Mouse (Mus musculus) neural tube, embryonic 13.5 days (tissue): Measurements from ENCODE around the gene Chst8. TPM values are rescaled to one million over a fixed set of nuclear protein-coding genes. Genes with fewer than 3 reads are reported as not detected.

Experiments used
- ATAC-seq: fragments of 200-750 bp; cut with Nextera tagmentation; 2 replicates; pipeline ENCODE4 v1.8.0; 2017; ENCODE audit warnings: low read depth, mild to moderate bottlenecking, moderate TSS enrichment, moderate library complexity
- H3K27ac ChIP-seq: fragments of 300-500 bp; sonication (generic); replicated peaks from 2 replicates; pipeline ENCODE4 v1.5.1; 2015; ENCODE audit warnings: moderate library complexity, mild to moderate bottlenecking, inconsistent platforms
- H3K27me3 ChIP-seq: fragments of 300-500 bp; sonication (generic); 2 replicates; pipeline ENCODE4 v1.6.1; 2015; ENCODE audit warnings: mild to moderate bottlenecking, inconsistent platforms
- H3K36me3 ChIP-seq: fragments of 300-500 bp; sonication (generic); 2 replicates; pipeline ENCODE4 v1.6.1; 2015; ENCODE audit warnings: mild to moderate bottlenecking, inconsistent platforms
- H3K4me1 ChIP-seq: fragments of 300-500 bp; sonication (generic); replicated peaks from 2 replicates; pipeline ENCODE4 v1.6.1; 2015; ENCODE audit warnings: inconsistent platforms
- H3K4me2 ChIP-seq: fragments of 300-500 bp; sonication (generic); 2 replicates; pipeline ENCODE4 v1.6.1; 2015; ENCODE audit warnings: inconsistent platforms, mild to moderate bottlenecking, moderate library complexity
- H3K4me3 ChIP-seq: fragments of 300-500 bp; sonication (generic); 2 replicates; pipeline ENCODE4 v1.5.1; 2015; ENCODE audit warnings: mild to moderate bottlenecking, inconsistent platforms
- H3K9ac ChIP-seq: fragments of 300-500 bp; sonication (generic); 2 replicates; pipeline ENCODE4 v1.6.1; 2015; ENCODE audit warnings: moderate library complexity, mild to moderate bottlenecking, inconsistent platforms
- H3K9me3 ChIP-seq: fragments of 300-500 bp; sonication (generic); 2 replicates; pipeline ENCODE4 v1.6.1; 2016; ENCODE audit warnings: inconsistent platforms
- WGBS: fragments of 180-500 bp; shearing (Covaris S2); methylation state at CpG from one replicate; pipeline ENCODE4 v1.1.7; 2015; 5-methylcytosine and 5-hydroxymethylcytosine counted together
- polyA plus RNA-seq: library from polyadenylated mRNA; unstranded; fragments of >200 nt; fragmentation: Nextera tagmentation; extraction: Ambion mirVana; gene quantifications from 2 replicates; pipeline ENCODE4 v1.2.1, GENCODE M21; 2015

Chst8 gene
- polyA plus RNA-seq, 1 experiment from 2014 or later, result 42.1 TPM

GRCm38 (mm10) chr7:34698221-34698620 is 114.3 kb downstream of the Chst8 start:
- H3K9ac ChIP-seq, result no peak overlapping the region
- H3K4me2 ChIP-seq, result no peak overlapping the region
- no peaks in the 10 kb centered on the region for H3K9me3 ChIP-seq
- ATAC-seq, result no peak
- H3K36me3 ChIP-seq, result no peaks in the 10 kb centered on the region
- no peaks in the 10 kb centered on the region; the same call in 1 of the 2 replicates for H3K27me3 ChIP-seq
- H3K4me3 ChIP-seq, result no peak overlapping the region
- peaks cover 45% of the 10 kb centered on the region for H3K4me1 ChIP-seq
- 48% methylated on average over 9 of the region's 9 CpGs for WGBS
- peak overlapping the region; percentile 81; the same call in 1 of the 2 replicates for H3K27ac ChIP-seq

- H3K4me2 ChIP-seq, result no peak overlapping the region
- H3K4me1 ChIP-seq, result peaks cover 60% of the 10 kb centered on the region
- no peaks in the 10 kb centered on the region for H3K36me3 ChIP-seq
- H3K27me3 ChIP-seq, result no peaks in the 10 kb centered on the region
- no peak overlapping the region for H3K4me3 ChIP-seq
- H3K9ac ChIP-seq, result no peak overlapping the region
- ATAC-seq, result no peak
- peak overlapping the region; percentile 81 for H3K27ac ChIP-seq
- no peaks in the 10 kb centered on the region for H3K9me3 ChIP-seq
- WGBS, result 37% methylated on average over 9 of the region's 9 CpGs
Measured at GRCm38 (mm10) chr7:34696086-34696485, 116.4 kb downstream of the Chst8 start.

GRCm38 (mm10) chr7:34694898-34695297 is 117.6 kb downstream of the Chst8 start:
- no peak for ATAC-seq
- H3K4me3 ChIP-seq, result no peak overlapping the region
- no peaks in the 10 kb centered on the region for H3K36me3 ChIP-seq
- WGBS, result 30% methylated on average over 9 of the region's 9 CpGs
- no peaks in the 10 kb centered on the region for H3K27me3 ChIP-seq
- peaks cover 72% of the 10 kb centered on the region for H3K4me1 ChIP-seq
- H3K4me2 ChIP-seq, result no peak overlapping the region
- H3K9ac ChIP-seq, result no peak overlapping the region; the same call in 1 of the 2 replicates
- H3K27ac ChIP-seq, result peak overlapping the region; percentile 81
- H3K9me3 ChIP-seq, result no peaks in the 10 kb centered on the region

GRCm38 (mm10) chr7:34693916-34694315 is 118.6 kb downstream of the Chst8 start:
- peak overlapping the region; percentile 81 for H3K27ac ChIP-seq
- H3K9ac ChIP-seq, result no peak overlapping the region
- peaks cover 78% of the 10 kb centered on the region for H3K4me1 ChIP-seq
- no peak overlapping the region for H3K4me2 ChIP-seq
- H3K9me3 ChIP-seq, result no peaks in the 10 kb centered on the region
- ATAC-seq, result no peak
- H3K4me3 ChIP-seq, result no peak overlapping the region
- H3K36me3 ChIP-seq, result no peaks in the 10 kb centered on the region
- no peaks in the 10 kb centered on the region for H3K27me3 ChIP-seq
- WGBS, result 95% methylated on average over 13 of the region's 13 CpGs

- no peaks in the 10 kb centered on the region for H3K9me3 ChIP-seq
- WGBS, result 47% methylated on average over 4 of the region's 4 CpGs
- no peaks in the 10 kb centered on the region for H3K36me3 ChIP-seq
- H3K9ac ChIP-seq, result no peak overlapping the region
- H3K27ac ChIP-seq, result peak overlapping the region; percentile 81
- peaks cover 76% of the 10 kb centered on the region for H3K4me1 ChIP-seq
- no peak overlapping the region for H3K4me2 ChIP-seq
- no peak for ATAC-seq
- no peaks in the 10 kb centered on the region for H3K27me3 ChIP-seq
- no peak overlapping the region for H3K4me3 ChIP-seq
Measured at GRCm38 (mm10) chr7:34693072-34693471, 119.4 kb downstream of the Chst8 start.

GRCm38 (mm10) chr7:34690111-34690510 is 122.4 kb downstream of the Chst8 start:
- Histone ChIP-seq H3K36me3 (no peaks in the 10 kb centered on the region), H3K27me3 (no peaks in the 10 kb centered on the region), H3K9ac (no peak overlapping the region), H3K9me3 (no peaks in the 10 kb centered on the region), H3K4me2 (no peak overlapping the region), H3K4me3 (no peak overlapping the region), H3K4me1 (peaks cover 73% of the 10 kb centered on the region), H3K27ac (peak overlapping the region; percentile 78)
- ATAC-seq, result no peak
- WGBS, result 39% methylated on average over 13 of the region's 13 CpGs

- 44% methylated on average over 5 of the region's 6 CpGs for WGBS
- Histone ChIP-seq H3K27me3 (no peaks in the 10 kb centered on the region), H3K9me3 (no peaks in the 10 kb centered on the region), H3K36me3 (no peaks in the 10 kb centered on the region), H3K27ac (no peak overlapping the region), H3K9ac (no peak overlapping the region), H3K4me2 (no peak overlapping the region), H3K4me3 (no peak overlapping the region), H3K4me1 (peaks cover 65% of the 10 kb centered on the region)
- ATAC-seq, result no peak
Measured at GRCm38 (mm10) chr7:34689028-34689427, 123.5 kb downstream of the Chst8 start.

- Histone ChIP-seq H3K27me3 (no peaks in the 10 kb centered on the region), H3K4me3 (no peak overlapping the region), H3K4me2 (no peak overlapping the region), H3K36me3 (no peaks in the 10 kb centered on the region), H3K9ac (no peak overlapping the region), H3K9me3 (no peaks in the 10 kb centered on the region), H3K27ac (peak overlapping the region; percentile 33), H3K4me1 (peaks cover 43% of the 10 kb centered on the region)
- no peak for ATAC-seq
- WGBS, result 29% methylated on average over 7 of the region's 7 CpGs
Measured at GRCm38 (mm10) chr7:34685801-34686200, 126.7 kb downstream of the Chst8 start.

GRCm38 (mm10) chr7:34685176-34685575 is 127.3 kb downstream of the Chst8 start:
- Histone ChIP-seq H3K4me2 (no peak overlapping the region), H3K9me3 (no peaks in the 10 kb centered on the region), H3K27me3 (no peaks in the 10 kb centered on the region), H3K4me1 (peaks cover 42% of the 10 kb centered on the region), H3K4me3 (no peak overlapping the region), H3K27ac (peak overlapping the region; percentile 33), H3K9ac (no peak overlapping the region), H3K36me3 (no peaks in the 10 kb centered on the region)
- 61% methylated on average over 4 of the region's 4 CpGs for WGBS
- ATAC-seq, result no peak

GRCm38 (mm10) chr7:34680771-34681421 is 131.6 kb downstream of the Chst8 start:
- 47% methylated on average over 15 of the region's 15 CpGs for whole genome bisulfite sequencing

GRCm38 (mm10) chr7:34679886-34680285 is 132.6 kb downstream of the Chst8 start:
- no peaks in the 10 kb centered on the region for H3K9me3 ChIP-seq
- no peaks in the 10 kb centered on the region for H3K36me3 ChIP-seq
- no peak overlapping the region for H3K9ac ChIP-seq
- 77% methylated on average over 2 of the region's 2 CpGs for WGBS
- H3K4me3 ChIP-seq, result no peak overlapping the region
- ATAC-seq, result no peak
- H3K4me1 ChIP-seq, result peaks cover 24% of the 10 kb centered on the region
- H3K27ac ChIP-seq, result no peak overlapping the region
- no peak overlapping the region for H3K4me2 ChIP-seq
- peaks cover 12% of the 10 kb centered on the region for H3K27me3 ChIP-seq

More at GRCm38 (mm10) chr7:34680771-34681421, 131.6 kb downstream of the Chst8 start:
- Histone ChIP-seq H3K27ac (peak overlapping the region; percentile 52; the same call in 1 of the 2 replicates), H3K9ac (no peak overlapping the region), H3K9me3 (no peaks in the 10 kb centered on the region), H3K4me1 (peaks cover 24% of the 10 kb centered on the region), H3K4me2 (no peak overlapping the region), H3K27me3 (peaks cover 2% of the 10 kb centered on the region), H3K36me3 (no peaks in the 10 kb centered on the region), H3K4me3 (no peak overlapping the region)
- 0 out of 2 replicates have a peak, but pooled peaks have one; percentile 10 for ATAC-seq

GRCm38 (mm10) chr7:34675831-34676514 is 136.5 kb downstream of the Chst8 start:
- peaks cover 21% of the 10 kb centered on the region for H3K4me1 ChIP-seq
- no peaks in the 10 kb centered on the region for H3K36me3 ChIP-seq
- peak overlapping the region; percentile 31 for H3K4me3 ChIP-seq
- H3K4me2 ChIP-seq, result peak overlapping the region; percentile 53
- WGBS, result 7% methylated on average over 33 of the region's 33 CpGs
- peaks cover 35% of the 10 kb centered on the region for H3K27me3 ChIP-seq
- peak; percentile 62 for ATAC-seq
- peak overlapping the region; percentile 49 for H3K9ac ChIP-seq
- no peak overlapping the region for H3K27ac ChIP-seq
- no peaks in the 10 kb centered on the region for H3K9me3 ChIP-seq
